Mouse (Mus musculus) lung, postnatal 25 days (tissue): ENCODE data around the gene Cmtm2b.

Experiments used
- DNase-seq: peaks from one replicate; pipeline ENCODE4 v3.0.0; 2022; ENCODE audit warnings: low spot score

Gene Cmtm2b

DNA sequence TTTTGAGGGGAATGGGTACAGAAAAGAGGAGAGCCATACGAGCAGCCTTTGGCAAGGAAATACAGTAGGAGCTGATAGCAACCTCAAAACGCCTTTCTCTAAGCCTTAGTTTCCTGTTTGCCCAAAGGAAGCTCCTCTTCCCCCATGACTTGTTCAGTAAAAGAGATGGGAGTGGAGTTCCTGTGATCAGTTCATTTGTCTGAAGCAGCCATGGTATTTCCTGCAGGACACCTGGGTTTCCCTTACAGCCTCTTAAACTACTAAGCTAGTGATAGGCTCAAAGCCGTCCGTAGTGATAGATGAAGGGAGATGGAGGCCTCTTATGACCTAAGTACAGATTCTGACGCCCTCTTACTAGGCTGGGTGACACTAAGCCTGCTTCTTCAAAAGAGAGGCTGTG, 20.4 kb downstream of the Cmtm2b start:
- DNase-seq, result no peak

DNA sequence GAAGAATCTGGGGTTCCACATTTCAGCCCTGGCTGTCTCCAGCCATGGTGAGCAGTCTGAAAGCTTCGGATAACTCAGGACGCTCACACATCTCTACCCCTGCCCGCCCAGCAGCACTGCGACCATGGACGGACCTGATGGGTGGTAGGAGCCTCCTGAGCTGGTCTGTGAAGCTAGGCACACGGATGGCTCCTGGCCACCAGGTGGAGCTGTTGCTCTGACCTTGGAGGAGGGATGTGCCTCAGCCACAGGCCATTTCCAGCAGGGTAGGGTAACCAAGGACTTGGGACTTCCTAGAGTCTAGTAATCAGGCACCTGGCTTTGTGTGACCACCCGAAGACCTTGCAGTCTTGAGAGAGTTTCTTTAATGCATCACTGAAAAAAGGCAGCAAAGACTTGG, 21.9 kb downstream of the Cmtm2b start:
- peak; percentile 86 for DNase-seq

DNA sequence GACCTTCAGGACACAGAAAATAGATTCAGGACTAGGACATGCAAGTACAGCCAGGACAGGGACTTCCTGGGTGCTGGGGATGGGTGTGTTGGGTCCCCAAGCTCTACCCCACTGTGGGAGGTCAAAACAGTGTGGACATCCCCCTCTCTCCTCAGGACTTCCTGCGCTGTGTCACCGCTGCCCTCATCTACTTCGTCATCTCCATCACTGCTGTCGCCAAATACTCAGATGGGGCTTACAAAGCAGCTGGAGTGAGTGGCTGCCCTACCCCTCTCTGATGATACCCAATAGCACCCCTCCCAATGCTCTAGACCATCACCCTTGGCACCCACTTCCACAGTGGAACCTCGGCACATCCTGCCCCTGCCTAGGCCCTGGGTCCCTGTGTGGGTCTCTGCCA, 22.6 kb downstream of the Cmtm2b start:
- DNase-seq, result no peak

DNA sequence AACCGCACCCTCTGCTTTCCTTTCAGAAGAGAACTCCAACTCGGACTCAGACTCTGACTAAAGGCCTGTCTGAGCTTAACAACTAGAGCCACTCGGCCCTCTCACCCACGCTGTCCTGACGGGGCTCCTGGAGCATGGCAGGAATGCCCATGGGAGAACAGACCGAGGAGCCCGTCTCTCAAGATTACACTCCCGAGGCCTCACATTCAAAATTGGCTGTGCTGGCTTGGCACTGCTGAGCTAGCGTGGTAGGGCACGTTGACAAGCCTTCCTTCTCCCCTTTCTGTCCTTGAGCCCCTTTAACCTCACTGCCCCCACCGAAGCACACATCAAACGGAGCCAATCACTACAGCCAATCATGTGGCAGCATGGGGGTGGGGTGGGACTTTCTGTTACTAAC, 24.7 kb downstream of the Cmtm2b start:
- DNase-seq, result no peak

DNA sequence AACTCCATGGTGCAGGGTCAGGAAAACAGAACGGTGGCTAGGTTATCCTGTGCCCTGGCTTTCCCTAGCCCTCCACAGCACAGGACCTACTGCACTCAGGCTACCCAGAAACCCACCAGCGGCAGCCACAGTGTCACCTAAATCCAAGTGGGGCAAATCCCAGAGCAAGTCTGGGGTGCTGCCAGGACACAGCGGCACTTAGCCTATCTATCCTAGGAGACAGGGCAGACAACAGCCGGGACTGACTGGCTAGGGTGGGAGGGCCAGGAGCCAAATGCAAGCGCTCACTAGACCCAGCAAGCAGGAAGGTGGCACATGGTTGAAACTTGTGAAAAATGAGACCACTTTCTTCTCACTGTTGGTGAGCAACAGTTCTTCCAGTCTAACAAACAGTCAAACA, 26.9 kb downstream of the Cmtm2b start:
- DNase-seq, result no peak

DNA sequence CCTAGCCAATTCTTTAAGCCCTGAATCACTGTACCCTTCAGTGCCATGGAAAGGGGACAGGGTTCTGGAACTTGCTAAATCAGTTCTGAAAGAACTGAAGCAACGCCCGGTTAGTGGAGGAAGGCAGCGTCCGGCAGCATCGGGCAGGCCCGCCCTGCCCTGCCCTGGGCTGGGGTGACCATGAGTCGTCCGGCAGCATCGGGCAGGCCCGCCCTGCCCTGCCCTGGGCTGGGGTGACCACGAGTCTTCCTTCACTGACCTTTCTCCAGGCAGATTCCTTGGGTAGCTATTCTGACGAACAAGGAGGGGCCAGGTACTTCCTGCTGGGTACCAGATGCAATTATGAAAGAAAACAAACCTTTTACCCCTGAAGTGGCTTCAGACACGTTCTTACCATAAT, 28.0 kb downstream of the Cmtm2b start:
- no peak for DNase-seq

GRCm38 (mm10) chr8:104353186-104353585, 31.2 kb downstream of the Cmtm2b start:
- DNase-seq, result no peak

DNA sequence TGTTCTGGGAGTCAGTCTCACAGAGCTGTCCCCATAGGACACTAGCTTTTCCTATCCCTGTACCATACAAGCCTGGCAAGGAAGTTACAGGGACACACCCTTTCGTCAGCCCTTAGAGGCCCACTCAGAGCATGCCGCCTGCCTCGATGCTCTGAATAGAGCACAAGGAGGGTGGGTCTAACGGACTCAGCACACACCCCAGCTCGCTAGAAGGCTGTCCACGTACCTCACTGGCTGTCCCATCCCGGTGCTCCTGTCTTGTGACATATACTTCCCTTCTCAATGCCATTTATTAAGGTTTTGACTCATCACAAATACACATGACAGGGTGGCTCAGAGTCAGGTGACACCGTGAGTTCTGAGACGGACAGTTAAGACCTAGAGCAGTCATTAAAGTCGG, 32.5 kb downstream of the Cmtm2b start:
- no peak for DNase-seq

GRCm38 (mm10) chr8:104358637-104359036, 36.6 kb downstream of the Cmtm2b start:
- no peak for DNase-seq

DNA sequence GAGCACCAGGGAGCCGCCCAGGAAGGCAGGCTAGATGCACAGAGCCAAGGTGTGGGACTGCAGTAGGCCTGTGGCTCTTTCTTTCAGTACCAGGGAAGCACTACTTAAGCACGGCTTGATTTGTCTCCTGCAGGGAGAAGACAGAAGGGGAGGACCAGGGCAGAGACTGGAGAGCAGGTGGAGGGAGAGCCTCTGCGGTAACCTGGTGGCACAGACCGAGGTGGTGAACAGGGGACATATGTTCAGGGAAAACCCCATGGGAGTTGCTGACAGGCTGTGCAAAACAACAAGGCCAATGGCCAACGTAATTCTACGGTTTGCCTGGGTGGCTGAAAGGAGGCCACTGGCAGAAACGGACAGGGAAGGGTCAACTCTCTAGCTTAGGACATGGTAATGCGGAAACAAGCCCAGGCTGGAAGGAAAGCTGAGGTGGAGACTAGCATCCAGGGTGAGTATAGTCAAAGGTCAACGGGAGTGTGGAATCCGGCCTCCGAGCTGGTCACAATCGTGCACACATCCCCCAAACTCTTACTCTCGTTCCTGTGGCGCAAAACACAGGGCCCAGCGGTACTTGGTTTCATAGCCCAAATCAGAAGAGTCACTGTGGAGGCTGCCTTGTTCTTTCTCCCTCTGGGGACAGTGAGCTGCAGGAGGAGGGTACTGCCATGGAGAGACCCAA, 37.9 kb downstream of the Cmtm2b start:
- no peak for DNase-seq

GRCm38 (mm10) chr8:104365695-104366094, 43.7 kb downstream of the Cmtm2b start:
- no peak for DNase-seq

DNA sequence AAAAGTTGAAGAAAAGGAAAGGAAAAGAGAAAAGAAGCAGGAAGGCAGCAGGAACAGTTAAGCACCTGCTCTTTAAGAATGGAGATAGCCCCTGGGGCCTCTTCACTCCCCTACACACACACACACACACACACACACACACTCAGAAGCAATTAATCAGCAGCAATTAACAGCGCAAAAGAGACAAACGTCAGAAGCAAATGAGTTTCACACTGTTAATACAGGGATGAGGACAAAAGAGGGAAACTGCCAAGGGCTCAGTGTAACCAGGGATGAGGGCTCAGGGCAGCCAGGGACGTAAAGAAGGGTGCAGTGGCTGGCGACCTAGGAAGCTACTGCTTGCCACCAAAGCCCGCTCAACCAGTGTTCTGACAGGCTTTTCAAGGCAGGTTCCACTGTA, 45.4 kb downstream of the Cmtm2b start:
- no peak for DNase-seq

DNA sequence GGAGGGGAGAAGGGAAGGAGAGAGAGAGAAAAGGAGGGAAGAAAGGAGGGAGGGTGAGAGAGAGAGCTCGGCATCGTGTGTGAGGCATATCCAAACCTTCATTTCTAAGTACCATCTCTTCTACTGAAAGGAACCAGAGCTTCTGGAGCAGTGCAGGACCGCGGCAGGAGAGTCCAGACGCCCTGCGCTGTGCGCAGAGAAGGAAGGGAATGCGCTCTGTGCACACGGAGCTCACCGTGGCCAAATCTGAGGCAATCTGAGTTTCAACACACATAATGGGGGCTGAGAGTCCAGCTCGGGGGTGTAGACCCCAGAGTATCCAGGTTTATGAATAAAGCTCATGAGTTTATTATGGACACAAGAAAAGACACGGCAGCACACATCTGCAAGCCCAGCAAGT, 47.6 kb downstream of the Cmtm2b start:
- no peak for DNase-seq

DNA sequence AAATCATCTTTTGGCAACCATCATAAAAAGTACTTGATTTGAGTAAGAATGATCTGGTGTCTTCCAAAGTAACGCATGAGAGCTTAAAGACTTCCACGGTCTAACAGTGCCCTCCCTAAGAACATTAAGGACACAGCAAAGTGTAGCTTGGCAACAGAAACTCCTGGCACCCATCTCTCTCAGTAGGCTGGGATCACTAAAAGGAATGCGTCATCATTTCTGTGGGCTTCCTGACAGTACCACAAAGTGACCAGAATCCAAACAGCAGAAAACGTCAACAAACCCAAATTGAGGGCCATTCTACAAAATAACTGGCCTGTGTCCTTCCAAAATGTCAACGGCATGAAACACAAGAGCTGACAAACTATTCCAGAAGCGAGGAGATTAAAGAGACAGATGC, 48.0 kb downstream of the Cmtm2b start:
- DNase-seq, result peak; percentile 12

DNA sequence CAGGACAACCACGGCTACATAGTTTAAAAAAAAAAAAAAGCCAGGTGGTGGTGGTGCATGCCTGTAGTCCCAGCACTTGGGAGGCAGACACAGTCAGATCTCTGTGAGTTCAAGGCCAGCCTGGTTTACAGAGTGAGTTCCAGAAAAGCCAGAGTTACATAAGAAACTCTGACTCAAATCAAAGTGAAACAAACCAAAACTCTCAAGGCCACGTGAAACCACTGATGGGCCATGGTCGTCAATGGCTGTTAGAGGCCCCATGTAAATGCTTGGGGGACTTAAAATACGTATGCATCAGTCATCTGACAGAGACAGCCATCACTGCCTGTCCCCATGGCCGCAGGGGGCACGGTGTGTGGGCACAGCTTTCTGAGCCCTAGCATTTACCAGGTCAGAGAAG, 49.1 kb downstream of the Cmtm2b start:
- DNase-seq, result no peak

- peak; percentile 45 for DNase-seq
Measured at GRCm38 (mm10) chr8:104373779-104374178, 51.7 kb downstream of the Cmtm2b start.

- no peak for DNase-seq
Measured at GRCm38 (mm10) chr8:104374269-104374668, 52.2 kb downstream of the Cmtm2b start.

GRCm38 (mm10) chr8:104374864-104375846, 53.1 kb downstream of the Cmtm2b start:
- peak; percentile 50 for DNase-seq

- DNase-seq, result no peak
Measured at GRCm38 (mm10) chr8:104375959-104376358, 53.9 kb downstream of the Cmtm2b start.

DNA sequence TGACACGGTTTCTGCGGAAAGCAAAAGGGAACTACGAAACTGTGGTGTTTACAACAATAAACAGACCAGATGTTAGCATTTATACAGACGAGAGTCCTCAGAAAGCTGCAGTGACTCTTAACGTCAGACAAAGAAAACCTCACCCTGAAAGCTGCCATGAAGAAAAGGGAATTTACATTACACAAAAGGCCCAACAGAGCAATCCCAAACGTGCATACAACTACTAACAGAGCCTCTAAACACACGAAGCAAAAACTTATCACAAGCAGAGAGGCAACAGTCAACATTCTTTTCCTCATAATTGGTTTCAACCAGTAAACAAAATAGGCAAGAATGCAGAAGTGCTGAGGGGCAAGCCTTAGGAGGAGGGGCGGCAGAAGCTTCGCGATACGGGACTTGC, 54.6 kb downstream of the Cmtm2b start:
- DNase-seq, result no peak

GRCm38 (mm10) chr8:104379301-104379836, 57.3 kb downstream of the Cmtm2b start:
- no peak for DNase-seq

- DNase-seq, result no peak
Measured at GRCm38 (mm10) chr8:104380269-104380668, 58.2 kb downstream of the Cmtm2b start.
